Mouse (Mus musculus): ENCODE results near the gene Slu7. TPM values are rescaled to one million over a fixed set of nuclear protein-coding genes. Genes with fewer than 3 reads are reported as not detected.

The Slu7 gene
- total RNA-seq (2023): 110 TPM

DNA sequence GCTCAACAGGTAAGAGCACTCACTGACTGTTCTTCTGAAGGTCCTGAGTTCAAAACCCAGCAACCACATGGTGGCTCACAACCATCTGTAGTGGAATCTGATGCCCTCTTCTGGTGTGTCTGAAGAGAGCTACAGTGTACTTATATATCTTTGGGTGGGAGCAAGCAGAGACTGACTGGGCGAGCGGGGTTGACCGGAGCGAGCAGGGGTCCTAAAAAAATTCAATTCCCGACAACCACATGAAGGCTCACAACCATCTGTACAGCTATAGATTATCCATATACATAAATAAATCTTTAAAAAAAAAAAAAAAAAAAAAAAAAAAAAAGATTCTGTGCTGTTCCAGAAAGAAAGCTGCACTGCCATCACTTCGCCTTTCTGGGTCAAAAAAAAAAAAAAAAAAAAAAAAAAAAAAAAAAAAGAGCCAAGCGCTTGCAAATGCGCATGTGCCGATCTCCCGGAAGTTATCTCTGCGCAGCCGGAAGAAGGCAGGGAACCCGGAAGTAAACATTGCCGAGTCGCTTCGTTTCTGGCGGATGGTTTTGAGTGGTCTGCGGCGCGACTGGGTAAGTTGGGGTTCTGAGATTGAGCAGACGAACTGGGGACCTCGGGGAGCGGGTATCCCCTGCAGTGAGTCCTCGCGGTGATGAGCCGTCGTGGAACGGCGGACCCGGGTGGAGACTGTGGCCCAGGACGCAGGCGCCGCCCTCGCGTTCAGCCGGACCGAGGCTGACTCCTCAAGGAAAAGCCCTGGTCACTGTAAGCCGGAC lies at the start of gene Slu7:
TSS of gene Slu7 (plus strand) at position 491 of the 770 bp plus-strand sequence.

DNA sequence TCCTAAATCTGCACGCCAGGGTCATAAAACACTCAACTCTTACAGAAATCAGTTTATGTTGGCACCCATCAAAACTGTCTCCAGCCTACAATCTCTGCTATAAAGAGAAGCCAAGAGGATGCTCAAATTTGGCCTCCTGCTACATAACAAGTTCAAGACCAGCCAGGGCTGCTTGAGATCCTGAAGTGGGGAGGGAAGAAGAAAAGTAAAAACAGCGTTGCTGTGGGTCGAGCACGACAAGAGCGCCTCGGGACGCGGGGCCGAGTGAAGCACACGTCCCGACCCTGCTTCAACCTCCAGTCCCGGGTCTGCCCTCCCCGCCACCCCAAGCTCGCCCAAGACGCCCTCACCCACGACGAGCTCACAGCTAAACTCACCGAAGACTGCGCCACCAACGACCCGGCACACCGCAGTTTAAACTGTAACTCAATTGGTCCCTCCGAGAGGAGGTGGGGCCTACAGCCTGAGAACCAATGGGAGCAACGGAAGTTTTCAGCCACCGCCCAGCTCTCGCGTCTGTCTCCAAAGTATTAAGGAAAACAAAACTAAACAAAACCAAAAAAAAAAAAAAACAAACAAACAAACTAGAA lies 7.6 kb upstream of the Slu7 start, which contains the start of gene Pttg1:
TSS of gene Pttg1 (minus strand) at position 428 of the 590 bp plus-strand sequence.

DNA sequence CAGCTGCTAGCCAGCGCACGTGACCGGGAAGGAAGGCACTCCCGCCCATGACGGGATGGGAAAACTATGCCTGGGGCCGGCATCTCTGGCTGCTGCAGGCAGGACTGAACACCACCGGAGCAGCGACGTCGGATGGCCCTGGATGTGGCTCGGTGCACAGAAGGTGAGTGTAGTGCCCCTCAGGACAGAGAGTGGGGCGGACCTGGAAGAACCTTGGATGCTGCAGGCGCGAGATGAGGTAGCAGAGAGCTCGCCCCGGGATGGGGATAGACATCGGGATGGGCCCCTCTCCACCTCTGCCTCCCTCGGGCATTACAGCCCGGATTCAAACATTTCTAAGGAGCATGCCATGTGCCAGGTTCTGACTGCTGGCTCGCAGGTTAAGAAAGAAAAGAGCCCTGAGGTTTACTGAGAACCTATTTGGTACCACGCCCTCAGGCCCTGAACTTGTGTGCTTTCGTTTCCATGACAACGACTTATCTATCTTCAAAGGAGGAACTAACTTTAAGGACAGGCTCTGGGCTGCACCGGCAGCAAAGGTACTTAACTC lies 40.8 kb downstream of the Slu7 start, which contains the start of gene C1qtnf2:
TSS of gene C1qtnf2 (plus strand) at position 52 of the 550 bp plus-strand sequence.

Other genes starting within 250 kb of the Slu7 start
- gene Pttg1, start 7.5 kb upstream of the Slu7 start, total RNA-seq (2023): 51.8 TPM
- not detected for gene C1qtnf2, start 40.5 kb downstream of the Slu7 start, total RNA-seq (2023)
- gene Ccnjl, start 95.0 kb downstream of the Slu7 start, total RNA-seq (2023): 2.2 TPM
- 1.0 TPM for gene 4933415A04Rik, start 153.3 kb downstream of the Slu7 start, total RNA-seq (2023)
- gene Fabp6, start 167.8 kb downstream of the Slu7 start, total RNA-seq (2023): not detected
- gene Pwwp2a, start 248.3 kb downstream of the Slu7 start, total RNA-seq (2023): 64.4 TPM

Data from CD8-positive naive resting alpha-beta T cell, adult 57 days (primary cell).